ENCODE assay signal across 21 mouse cellular contexts in the genomic region with DNA sequence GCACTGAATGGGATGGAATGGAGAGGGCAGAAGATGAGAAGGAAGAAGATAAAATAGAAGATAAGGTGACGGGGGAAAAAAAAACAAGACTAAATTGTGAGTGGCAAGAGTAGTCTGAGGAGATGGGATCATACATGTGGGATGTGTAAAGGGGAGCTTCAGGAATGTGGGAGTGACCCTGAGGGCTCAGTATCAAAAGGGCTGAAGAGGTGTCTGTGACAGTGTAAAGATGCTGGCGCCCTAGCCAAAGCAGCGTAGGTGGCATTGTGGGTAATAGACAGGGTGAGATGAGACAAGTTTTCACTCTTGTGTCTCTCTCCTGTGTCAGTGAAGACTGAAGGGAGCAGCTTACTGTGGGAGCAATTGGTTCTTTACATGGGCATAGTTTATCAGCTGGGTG. TPM values are rescaled to one million over a fixed set of nuclear protein-coding genes. Genes with fewer than 3 reads are reported as not detected.
DNase-seq lines count a peak whose midpoint lies in the region; ATAC-seq and TF ChIP-seq lines count a peak whose summit lies in the region.
"Had no signal": no experiment of that assay in that cellular context is flagged by ENCODE, and none has a peak within 500 bp of the region (broad histone marks: within the 10 kb centered on the region; RNA-seq: fewer than 3 reads in every experiment).

No protein-coding gene starts in this region.

- no peak overlapping the region for H3K4me3 ChIP-seq in lung, embryonic 14.5 days (ENCODE audit: low read depth, low read length)
- H3K4me3 ChIP-seq in lung, adult 2 months (replicated peaks; ENCODE audit: extremely low read depth, low read depth, low read length) = no peak overlapping the region
- H3K4me3 ChIP-seq: embryonic facial prominence, embryonic 13.5 days; embryonic facial prominence, embryonic 15.5 days; erythroblast, embryonic 14.5 days; forebrain, embryonic 10.5 days; forebrain, embryonic 12.5 days had no signal

- no peaks in the 10 kb centered on the region for H3K4me1 ChIP-seq in lung, embryonic 14.5 days (ENCODE audit: insufficient read depth)
- H3K4me1 ChIP-seq in lung, adult 2 months (ENCODE audit: control insufficient read depth, insufficient read depth, low read length) = no peaks in the 10 kb centered on the region
- H3K4me1 ChIP-seq: embryonic facial prominence, embryonic 13.5 days; embryonic facial prominence, embryonic 15.5 days had no signal

- no peak for TF ChIP-seq POLR2A in lung, adult 2 months (IDR thresholded peaks at IDR 0.05; ENCODE audit: borderline replicate concordance, extremely low read depth, low read depth, low read length)

- ATAC-seq in lung, embryonic 14.5 days (ENCODE audit: insufficient read depth) = peak; percentile 75
- ATAC-seq: forebrain, embryonic 14.5 days; forebrain, embryonic 16.5 days had no signal

- H3K4me2 ChIP-seq in lung, embryonic 14.5 days = no peak overlapping the region
- H3K4me2 ChIP-seq: embryonic facial prominence, embryonic 13.5 days; embryonic facial prominence, embryonic 15.5 days; forebrain, embryonic 12.5 days had no signal

- peaks cover 3% of the 10 kb centered on the region; the same call in 1 of the 2 replicates for H3K9me3 ChIP-seq in lung, embryonic 14.5 days (ENCODE audit: low read depth, low read length)
- H3K9me3 ChIP-seq: embryonic facial prominence, embryonic 15.5 days had no signal

- H3K27me3 ChIP-seq in lung, embryonic 14.5 days (ENCODE audit: insufficient read depth, low read length) = no peaks in the 10 kb centered on the region
- H3K27me3 ChIP-seq: embryonic facial prominence, embryonic 13.5 days; embryonic facial prominence, embryonic 15.5 days; forebrain, embryonic 12.5 days had no signal

- DNase-seq in lung, embryonic 14.5 days = peak; percentile 19
- DNase-seq in lung, postnatal 25 days (ENCODE audit: low spot score) = no peak
- DNase-seq in lung, postnatal 10 days = peak; percentile 8
- DNase-seq in lung, adult 2 months = no peak
- DNase-seq: adrenal gland, adult 2 months; adrenal gland, postnatal 10 days; adrenal gland, postnatal 25 days; cerebellum, adult 11 months; cerebellum, adult 18-20 months; cerebellum, adult 8-10 months; cerebellum, adult 9-11 months; cerebellum, postnatal 14 days; cerebellum, postnatal 36 days; embryo, embryonic 11 days had no signal

- TF ChIP-seq CTCF in lung, embryonic 14.5 days (IDR thresholded peaks at IDR 0.05; ENCODE audit: low read depth) = no peak
- no peak for TF ChIP-seq CTCF in lung, adult 2 months (IDR thresholded peaks at IDR 0.05; ENCODE audit: insufficient read depth, low read length)

- H3K9ac ChIP-seq in lung, embryonic 14.5 days = no peak overlapping the region
- H3K9ac ChIP-seq: embryonic facial prominence, embryonic 13.5 days; embryonic facial prominence, embryonic 15.5 days; forebrain, embryonic 12.5 days had no signal

- no peak overlapping the region for H3K27ac ChIP-seq in lung, embryonic 14.5 days (ENCODE audit: low read depth)
- H3K27ac ChIP-seq: embryonic facial prominence, embryonic 13.5 days; embryonic facial prominence, embryonic 15.5 days; forebrain, embryonic 10.5 days; forebrain, embryonic 12.5 days had no signal

- WGBS in lung, embryonic 14.5 days = 45% methylated on average over 3 of the region's 3 CpGs
- 76% methylated on average over 3 of the region's 3 CpGs for WGBS in lung, adult 2 months

- H3K36me3 ChIP-seq in lung, embryonic 14.5 days (ENCODE audit: insufficient read depth) = peaks cover 3% of the 10 kb centered on the region; the same call in 1 of the 2 replicates

RNA-seq across cellular contexts. Expression of a gene that starts 58.6 kb away (rescaled TPM):
- 23.7 and 32.9 TPM in 2 replicates for polyA plus RNA-seq in lung, embryonic 14.5 days (2014; fragmentation: Nextera tagmentation; extraction: Ambion mirVana)
- polyA plus RNA-seq in lung, adult 2 months (2012; rRNA removed) = 121 and 173 TPM in 2 replicates
- polyA plus RNA-seq: erythroblast, embryonic 14.5 days had no signal

Comparison
In these comparisons a context has a peak if more than half of its experiments do, and no peak if none do; other contexts are left out.
1. DNase-seq: peak in lung, embryonic 14.5 days (single experiment) and lung, postnatal 10 days (single experiment); none in lung, postnatal 25 days (single experiment) and lung, adult 2 months (single experiment).